Mouse (Mus musculus) forebrain, embryonic 14.5 days (tissue): ENCODE results near the gene Nprl2. TPM values are rescaled to one million over a fixed set of nuclear protein-coding genes. Genes with fewer than 3 reads are reported as not detected.

Experiments used
- ATAC-seq: fragments of 200-750 bp; cut with Nextera tagmentation; 2 replicates; pipeline ENCODE4 v1.8.0; 2017; ENCODE audit warnings: mild to moderate bottlenecking, moderate library complexity
- DNase-seq: peaks from one replicate; pipeline ENCODE4 v3.0.0-alpha.2; 2015; ENCODE audit warnings: low spot score
- H3K27ac ChIP-seq: fragments of 300-500 bp; sonication (generic); 2 replicates; pipeline ENCODE4 v1.5.1; 2014; ENCODE audit warnings: low read depth, mild to moderate bottlenecking, control low read depth, low read length, moderate library complexity
- H3K27me3 ChIP-seq: fragments of 300-500 bp; sonication (generic); replicated peaks from 2 replicates; pipeline ENCODE4 v1.6.1; 2014; ENCODE audit warnings: low read length, control low read depth, mixed read lengths; ENCODE audit not compliant: control insufficient read depth, insufficient read depth
- H3K36me3 ChIP-seq: fragments of 300-500 bp; sonication (generic); 2 replicates; pipeline ENCODE4 v1.6.1; 2014; ENCODE audit warnings: low read length, control low read depth; ENCODE audit not compliant: control insufficient read depth, insufficient read depth
- H3K4me1 ChIP-seq: fragments of 300-500 bp; sonication (generic); 2 replicates; pipeline ENCODE4 v1.6.1; 2014; ENCODE audit warnings: antibody characterized with exemption, low read length, control low read depth; ENCODE audit not compliant: control insufficient read depth, insufficient read depth
- H3K4me2 ChIP-seq: fragments of 300-500 bp; sonication (generic); 2 replicates; pipeline ENCODE4 v1.6.1; 2014; ENCODE audit warnings: mild to moderate bottlenecking, control low read depth, low read length
- H3K4me3 ChIP-seq: fragments of 300-500 bp; sonication (generic); 2 replicates; pipeline ENCODE4 v1.5.1; 2014; ENCODE audit warnings: low read depth, low read length, control low read depth
- H3K9ac ChIP-seq: fragments of 300-500 bp; sonication (generic); 2 replicates; pipeline ENCODE4 v1.6.1; 2014; ENCODE audit warnings: mild to moderate bottlenecking, low read length, control low read depth, moderate library complexity
- H3K9me3 ChIP-seq: fragments of 300-500 bp; sonication (generic); replicated peaks from 2 replicates; pipeline ENCODE4 v1.6.1; 2016; ENCODE audit warnings: low read length, control low read depth, mixed read lengths; ENCODE audit not compliant: control insufficient read depth
- WGBS: fragments of 180-500 bp; shearing (Covaris S2); extraction: QIAGEN DNeasy Blood & Tissue Kit; methylation state at CpG from one replicate; pipeline ENCODE4 v1.1.7; 2014; 5-methylcytosine and 5-hydroxymethylcytosine counted together
- polyA plus RNA-seq: library from polyadenylated mRNA; unstranded; fragments of >200 nt; fragmentation: Nextera tagmentation; extraction: Ambion mirVana; gene quantifications from 2 replicates; pipeline ENCODE4 v1.2.1, GENCODE M21; 2014

The Nprl2 gene
- polyA plus RNA-seq, 1 experiment from 2014 or later: 83.8 TPM

GRCm38 (mm10) chr9:107575579-107576356 is 33.7 kb downstream of the Nprl2 start:
- peaks cover 13% of the 10 kb centered on the region for H3K4me1 ChIP-seq

GRCm38 (mm10) chr9:107576357-107577107 is 34.5 kb downstream of the Nprl2 start, which contains the start of gene Hyal1:
Hyal1 (plus strand) TSS chr9:107576927.
- H3K27me3 ChIP-seq: no peaks in the 10 kb centered on the region
- peak; percentile 69 for ATAC-seq
- H3K27ac ChIP-seq: peak within 1 kb of the TSS; percentile 58; the same call in 1 of the 2 replicates
- H3K4me1 ChIP-seq: peaks cover 13% of the 10 kb centered on the region
- H3K4me2 ChIP-seq: peak within 1 kb of the TSS; percentile 46
- no peaks in the 10 kb centered on the region for H3K9me3 ChIP-seq
- H3K9ac ChIP-seq: peak within 1 kb of the TSS; percentile 38; the same call in 1 of the 2 replicates
- peak; percentile 82 for DNase-seq
- 26% methylated on average over 16 of the region's 16 CpGs for WGBS
- peaks cover 29% of the 10 kb centered on the region for H3K36me3 ChIP-seq
- 0 out of 2 replicates have a peak within 1 kb of the TSS, but pooled peaks have one; percentile 11 for H3K4me3 ChIP-seq

More at GRCm38 (mm10) chr9:107575579-107576356, 33.7 kb downstream of the Nprl2 start:
- no peak overlapping the region for H3K9ac ChIP-seq
- 87% methylated on average over 14 of the region's 14 CpGs for WGBS
- no peak overlapping the region for H3K27ac ChIP-seq
- no peaks in the 10 kb centered on the region for H3K9me3 ChIP-seq
- DNase-seq: no peak
- H3K4me2 ChIP-seq: no peak overlapping the region
- peaks cover 37% of the 10 kb centered on the region for H3K36me3 ChIP-seq
- no peak overlapping the region for H3K4me3 ChIP-seq
- no peak for ATAC-seq
- no peaks in the 10 kb centered on the region for H3K27me3 ChIP-seq

GRCm38 (mm10) chr9:107577871-107578270 is 35.8 kb downstream of the Nprl2 start:
- no peak for DNase-seq

GRCm38 (mm10) chr9:107578587-107578986 is 36.6 kb downstream of the Nprl2 start, which contains the start of gene Naa80:
Naa80 (plus strand) TSS chr9:107578887.
- Histone ChIP-seq H3K4me3 (no peak within 1 kb of the TSS), H3K9ac (0 out of 2 replicates have a peak within 1 kb of the TSS, but pooled peaks have one; percentile 21), H3K4me1 (peaks cover 13% of the 10 kb centered on the region), H3K27ac (peak within 1 kb of the TSS; percentile 11; the same call in 1 of the 2 replicates), H3K27me3 (no peaks in the 10 kb centered on the region), H3K9me3 (no peaks in the 10 kb centered on the region), H3K4me2 (no peak within 1 kb of the TSS), H3K36me3 (peaks cover 17% of the 10 kb centered on the region)
- WGBS: 84% methylated on average over 3 of the region's 3 CpGs
- ATAC-seq: no peak
- no peak for DNase-seq

More at GRCm38 (mm10) chr9:107577871-107578270, 35.8 kb downstream of the Nprl2 start:
- Histone ChIP-seq H3K27me3 (no peaks in the 10 kb centered on the region), H3K27ac (no peak overlapping the region), H3K9me3 (no peaks in the 10 kb centered on the region), H3K36me3 (peaks cover 18% of the 10 kb centered on the region), H3K4me1 (peaks cover 13% of the 10 kb centered on the region), H3K4me3 (no peak overlapping the region), H3K4me2 (no peak overlapping the region), H3K9ac (no peak overlapping the region)
- no peak for ATAC-seq
- 93% methylated on average over 10 of the region's 10 CpGs for WGBS

- Histone ChIP-seq H3K4me2 (no peak overlapping the region), H3K36me3 (peaks cover 16% of the 10 kb centered on the region; the same call in 1 of the 2 replicates), H3K27me3 (no peaks in the 10 kb centered on the region), H3K4me1 (peaks cover 13% of the 10 kb centered on the region), H3K9ac (0 out of 2 replicates have a peak overlapping the region, but pooled peaks have one; percentile 21), H3K27ac (peak overlapping the region; percentile 11; the same call in 1 of the 2 replicates), H3K9me3 (no peaks in the 10 kb centered on the region), H3K4me3 (no peak overlapping the region)
- DNase-seq: peak; percentile 32
- WGBS: 94% methylated on average over 14 of the region's 14 CpGs
- no peak for ATAC-seq
These were observed 37.2 kb downstream of the Nprl2 start for GRCm38 (mm10) chr9:107579023-107579900.

- Histone ChIP-seq H3K4me2 (peak within 1 kb of the TSS; percentile 71), H3K9me3 (no peaks in the 10 kb centered on the region), H3K9ac (peak within 1 kb of the TSS; percentile 60), H3K36me3 (peaks cover 11% of the 10 kb centered on the region; the same call in 1 of the 2 replicates), H3K4me3 (peak within 1 kb of the TSS; percentile 58), H3K27ac (peak within 1 kb of the TSS; percentile 74), H3K27me3 (no peaks in the 10 kb centered on the region), H3K4me1 (peaks cover 13% of the 10 kb centered on the region)
- DNase-seq (peak; percentile 95), ATAC-seq (peak; percentile 87)
- 1% methylated on average over 32 of the region's 32 CpGs for WGBS
These were observed 38.7 kb downstream of the Nprl2 start, which contains the start of gene Hyal3 for GRCm38 (mm10) chr9:107580501-107581317. Hyal3 (plus strand) TSS chr9:107580818.

GRCm38 (mm10) chr9:107581584-107581983 is 39.6 kb downstream of the Nprl2 start:
- no peak for ATAC-seq
- 76% methylated on average over 4 of the region's 4 CpGs for WGBS
- H3K4me1 ChIP-seq: peaks cover 13% of the 10 kb centered on the region

More at GRCm38 (mm10) chr9:107581584-107581983, 39.6 kb downstream of the Nprl2 start:
- DNase-seq: no peak
- Histone ChIP-seq H3K9me3 (no peaks in the 10 kb centered on the region), H3K4me2 (peak overlapping the region; percentile 71), H3K4me3 (peak overlapping the region; percentile 58), H3K27ac (no peak overlapping the region; the same call in 1 of the 2 replicates), H3K27me3 (no peaks in the 10 kb centered on the region), H3K9ac (peak overlapping the region; percentile 60), H3K36me3 (peaks cover 11% of the 10 kb centered on the region; the same call in 1 of the 2 replicates)
